Mouse (Mus musculus) adrenal gland, postnatal 25 days (tissue): ENCODE results near the gene Lcmt1. TPM values are rescaled to one million over a fixed set of nuclear protein-coding genes. Genes with fewer than 3 reads are reported as not detected.

Experiments used
- DNase-seq: peaks from one replicate; pipeline ENCODE4 v3.0.0; 2021; ENCODE audit warnings: mixed read lengths
- total RNA-seq: library from RNA; stranded (reverse); gene quantifications from 2 replicates; pipeline ENCODE4 v1.2.3, GENCODE M21; 2021

The Lcmt1 gene
- total RNA-seq, 1 experiment from 2014 or later: 34.2 TPM

GRCm38 (mm10) chr7:123399286-123399685 is 29.7 kb downstream of the Lcmt1 start:
- DNase-seq: no peak

- DNase-seq: no peak
These were observed 31.5 kb downstream of the Lcmt1 start for GRCm38 (mm10) chr7:123401121-123401520.

GRCm38 (mm10) chr7:123404198-123404597 is 34.6 kb downstream of the Lcmt1 start:
- DNase-seq: no peak

- no peak for DNase-seq
These were observed 36.0 kb downstream of the Lcmt1 start for GRCm38 (mm10) chr7:123405619-123406018.

GRCm38 (mm10) chr7:123406988-123407387 is 37.4 kb downstream of the Lcmt1 start:
- no peak for DNase-seq

GRCm38 (mm10) chr7:123410502-123410901 is 40.9 kb downstream of the Lcmt1 start:
- DNase-seq: no peak

GRCm38 (mm10) chr7:123411109-123411508 is 41.5 kb downstream of the Lcmt1 start:
- DNase-seq: peak; percentile 51

- no peak for DNase-seq
These were observed 42.6 kb downstream of the Lcmt1 start for GRCm38 (mm10) chr7:123412143-123412542.

- DNase-seq: no peak
These were observed 47.2 kb downstream of the Lcmt1 start for GRCm38 (mm10) chr7:123416803-123417202.

- no peak for DNase-seq
These were observed 48.1 kb downstream of the Lcmt1 start for GRCm38 (mm10) chr7:123417661-123418060.

- no peak for DNase-seq
These were observed 50.4 kb downstream of the Lcmt1 start for GRCm38 (mm10) chr7:123419984-123420383.

GRCm38 (mm10) chr7:123421958-123422357 is 52.4 kb downstream of the Lcmt1 start:
- no peak for DNase-seq

GRCm38 (mm10) chr7:123424281-123424680 is 54.7 kb downstream of the Lcmt1 start:
- DNase-seq: no peak

GRCm38 (mm10) chr7:123425134-123425757 is 55.7 kb downstream of the Lcmt1 start:
- DNase-seq: no peak

- peak; percentile 29 for DNase-seq
These were observed 60.2 kb downstream of the Lcmt1 start for GRCm38 (mm10) chr7:123429624-123430410.

GRCm38 (mm10) chr7:123430411-123430705 is 60.8 kb downstream of the Lcmt1 start:
- DNase-seq: peak; percentile 48

- no peak for DNase-seq
These were observed 61.6 kb downstream of the Lcmt1 start for GRCm38 (mm10) chr7:123431206-123431605.

- DNase-seq: no peak
These were observed 72.5 kb downstream of the Lcmt1 start for GRCm38 (mm10) chr7:123442079-123442478.

GRCm38 (mm10) chr7:123448794-123449193 is 79.2 kb downstream of the Lcmt1 start:
- no peak for DNase-seq

GRCm38 (mm10) chr7:123449676-123450075 is 80.1 kb downstream of the Lcmt1 start:
- no peak for DNase-seq

- DNase-seq: no peak
These were observed 80.9 kb downstream of the Lcmt1 start for GRCm38 (mm10) chr7:123450515-123450914.

GRCm38 (mm10) chr7:123452551-123452950 is 83.0 kb downstream of the Lcmt1 start:
- no peak for DNase-seq

- no peak for DNase-seq
These were observed 83.5 kb downstream of the Lcmt1 start for GRCm38 (mm10) chr7:123453066-123453465.

GRCm38 (mm10) chr7:123455088-123455487 is 85.5 kb downstream of the Lcmt1 start:
- DNase-seq: no peak
